Mouse (Mus musculus): ENCODE measurements around the gene Hist1h4k.
"Not testable (repeated sequence)": the region's sequence is repeated elsewhere in the genome, so short reads cannot be mapped to it uniquely, and the experiment has no call there.

Hist1h4k gene

GRCm38 (mm10) chr13:21754294-21755001 is 4.1 kb upstream of the Hist1h4k start:
- in situ Hi-C loops (cut with MboI): not testable (repeated sequence)

GRCm38 (mm10) chr13:21753524-21754285 is 3.4 kb upstream of the Hist1h4k start, which contains the start of the genes Hist1h2ak and Hist1h2bn:
Hist1h2ak (minus strand) TSS chr13:21753827.
Hist1h2bn (plus strand) TSS chr13:21754123.
- in situ Hi-C loops (cut with MboI): not testable (repeated sequence)

GRCm38 (mm10) chr13:21753051-21753523 is 2.8 kb upstream of the Hist1h4k start:
- in situ Hi-C loops (cut with MboI): no loop called here

GRCm38 (mm10) chr13:21752356-21752755 is 2.1 kb upstream of the Hist1h4k start:
- in situ Hi-C loops (cut with MboI): no loop called here

GRCm38 (mm10) chr13:21751827-21752226 is 1.5 kb upstream of the Hist1h4k start:
- in situ Hi-C loops (cut with MboI): no loop called here

- in situ Hi-C loops (cut with MboI): no loop called here
Observed at GRCm38 (mm10) chr13:21751417-21751816, 1.1 kb upstream of the Hist1h4k start.

- in situ Hi-C loops (cut with MboI): loop anchor here (25.0 kb wide), 1 partner anchor 1437 kb away; no protein-coding TSS in a partner anchor
Observed at GRCm38 (mm10) chr13:21749387-21750158, 732 bp downstream of the Hist1h4k start.

- in situ Hi-C loops (cut with MboI): loop anchor here (25.0 kb wide), 1 partner anchor 1433 kb away; no protein-coding TSS in a partner anchor
Observed at GRCm38 (mm10) chr13:21745006-21745405, 5.3 kb downstream of the Hist1h4k start.

- in situ Hi-C loops (cut with MboI): loop anchor here (25.0 kb wide), 1 partner anchor 1423 kb away; no protein-coding TSS in a partner anchor
Observed at GRCm38 (mm10) chr13:21734906-21735767, 15.2 kb downstream of the Hist1h4k start, which contains the start of gene Hist1h4j. Hist1h4j (plus strand) TSS chr13:21735064.

GRCm38 (mm10) chr13:21734010-21734905 is 16.0 kb downstream of the Hist1h4k start:
- in situ Hi-C loops (cut with MboI): loop anchor here (25.0 kb wide), 1 partner anchor 1422 kb away; no protein-coding TSS in a partner anchor

- in situ Hi-C loops (cut with MboI): loop anchor here (25.0 kb wide), 1 partner anchor 1421 kb away; no protein-coding TSS in a partner anchor
Observed at GRCm38 (mm10) chr13:21733466-21733865, 16.8 kb downstream of the Hist1h4k start.

- in situ Hi-C loops (cut with MboI): loop anchor here (25.0 kb wide), 1 partner anchor 1417 kb away; no protein-coding TSS in a partner anchor
Observed at GRCm38 (mm10) chr13:21729544-21729943, 20.8 kb downstream of the Hist1h4k start.

GRCm38 (mm10) chr13:21727948-21728572 is 22.2 kb downstream of the Hist1h4k start:
- in situ Hi-C loops (cut with MboI): loop anchor here (25.0 kb wide), 1 partner anchor 1416 kb away; no protein-coding TSS in a partner anchor

- in situ Hi-C loops (cut with MboI): loop anchor here (25.0 kb wide), 1 partner anchor 311 kb away; the partner anchor contains the start of gene Zkscan3
Observed at GRCm38 (mm10) chr13:21722993-21723836, 27.1 kb downstream of the Hist1h4k start.

GRCm38 (mm10) chr13:21722373-21722925 is 27.9 kb downstream of the Hist1h4k start:
- in situ Hi-C loops (cut with MboI): loop anchor here (25.0 kb wide), 1 partner anchor 310 kb away; the partner anchor contains the start of gene Zkscan3

- in situ Hi-C loops (cut with MboI): loop anchor here (25.0 kb wide), 1 partner anchor 310 kb away; the partner anchor contains the start of gene Zkscan3
Observed at GRCm38 (mm10) chr13:21721757-21722372, 28.4 kb downstream of the Hist1h4k start, which contains the start of gene Hist1h2bm. Hist1h2bm (plus strand) TSS chr13:21722044.
